Mouse (Mus musculus) thymus, postnatal 14 days (tissue): ENCODE results near the gene Calhm6.

ENCODE experiments used
- DNase-seq: peaks from one replicate; pipeline ENCODE4 v3.0.0; 2021

The Calhm6 gene

GRCm38 (mm10) chr10:34127392-34128378 is at the start of gene Calhm6:
Gene Calhm6 (minus strand): TSS chr10:34127984.
- peak; percentile 61 for DNase-seq

DNA sequence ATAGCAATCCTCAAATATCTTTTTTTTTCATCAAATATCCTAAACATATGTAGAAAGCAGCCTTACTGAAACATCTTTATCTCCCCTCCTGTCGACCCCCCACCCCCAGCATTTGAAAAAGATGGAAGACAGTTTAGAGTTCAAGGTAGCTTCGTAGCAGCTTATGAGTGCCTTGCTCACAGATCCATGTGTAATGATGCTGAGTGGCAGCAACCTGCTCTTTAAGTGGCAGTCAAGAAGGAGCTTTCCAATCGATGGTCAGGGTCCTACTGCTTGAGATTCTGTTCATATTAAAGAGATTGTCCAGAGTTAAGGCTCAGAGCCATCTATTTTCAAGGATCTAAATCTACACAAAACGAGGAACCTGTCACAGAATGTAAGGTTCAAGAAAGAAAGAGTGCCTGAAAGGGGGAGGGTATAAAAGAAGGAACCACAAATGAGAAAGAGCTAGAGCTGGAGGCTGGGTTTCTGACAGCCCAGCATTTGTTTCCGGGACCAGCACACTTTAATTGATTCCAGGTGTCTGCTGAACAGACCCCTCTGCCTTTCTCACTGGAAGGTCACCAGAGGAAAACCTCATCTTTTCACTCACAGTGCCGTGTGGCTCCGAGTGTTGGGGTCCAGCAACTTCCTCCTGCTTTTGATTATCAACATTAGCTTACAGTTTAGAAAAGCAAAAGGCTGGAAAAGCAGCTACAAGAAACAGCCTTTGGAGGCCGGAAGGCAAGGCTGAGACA is 48.3 kb upstream of the Calhm6 start:
- DNase-seq: peak; percentile 10

DNA sequence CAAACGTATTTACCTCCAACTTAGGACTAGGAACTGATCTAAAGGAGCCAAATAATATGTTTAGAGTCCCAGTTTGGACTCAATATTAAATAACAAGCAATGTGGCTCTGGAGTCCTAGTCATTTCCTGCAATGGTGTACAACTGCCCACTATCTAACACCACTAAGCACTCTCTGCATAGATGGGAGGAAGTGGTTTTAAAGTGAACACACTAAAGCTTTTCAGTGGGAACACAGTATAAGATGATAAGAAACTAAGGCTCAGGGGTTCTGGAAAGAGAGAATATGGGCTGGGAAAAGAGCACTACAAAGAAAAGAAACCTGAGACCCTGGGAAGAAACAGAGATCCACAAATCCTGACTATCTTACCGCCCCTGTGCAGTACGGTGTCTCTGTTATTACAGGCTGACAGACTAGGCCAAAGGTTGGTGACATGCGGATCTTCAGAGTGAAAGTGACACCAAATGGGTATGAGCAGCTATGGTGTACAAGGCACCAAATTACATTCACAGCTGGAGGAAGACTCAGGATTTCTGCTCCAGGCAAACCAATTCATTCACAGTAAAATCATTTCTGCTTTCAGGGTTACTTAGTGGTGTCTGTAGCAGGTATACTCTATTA is 45.0 kb upstream of the Calhm6 start:
- DNase-seq: no peak

GRCm38 (mm10) chr10:34171660-34172059 is 43.9 kb upstream of the Calhm6 start:
- no peak for DNase-seq

- peak; percentile 53 for DNase-seq
Observed at GRCm38 (mm10) chr10:34171191-34171590, 43.4 kb upstream of the Calhm6 start.

DNA sequence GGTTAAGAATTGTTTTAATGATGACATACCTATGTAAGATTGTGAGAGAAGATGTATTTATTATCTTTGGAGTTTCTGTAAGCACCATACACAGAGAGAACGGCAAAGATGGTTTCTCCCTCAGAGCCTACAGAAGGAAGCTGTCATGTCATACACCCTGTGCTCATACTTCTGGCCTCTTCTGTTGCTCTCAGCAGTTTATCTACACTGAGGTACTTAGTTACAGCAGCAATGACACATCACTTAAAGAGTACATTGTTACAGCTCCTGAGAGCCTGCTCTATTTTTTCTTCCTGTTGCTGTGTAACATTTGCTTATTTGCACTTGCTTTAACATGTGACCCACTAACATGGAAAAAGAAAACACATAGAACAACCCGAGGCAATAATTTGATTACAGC is 39.2 kb upstream of the Calhm6 start:
- DNase-seq: no peak

GRCm38 (mm10) chr10:34155796-34156554 is 28.2 kb upstream of the Calhm6 start:
- DNase-seq: no peak

DNA sequence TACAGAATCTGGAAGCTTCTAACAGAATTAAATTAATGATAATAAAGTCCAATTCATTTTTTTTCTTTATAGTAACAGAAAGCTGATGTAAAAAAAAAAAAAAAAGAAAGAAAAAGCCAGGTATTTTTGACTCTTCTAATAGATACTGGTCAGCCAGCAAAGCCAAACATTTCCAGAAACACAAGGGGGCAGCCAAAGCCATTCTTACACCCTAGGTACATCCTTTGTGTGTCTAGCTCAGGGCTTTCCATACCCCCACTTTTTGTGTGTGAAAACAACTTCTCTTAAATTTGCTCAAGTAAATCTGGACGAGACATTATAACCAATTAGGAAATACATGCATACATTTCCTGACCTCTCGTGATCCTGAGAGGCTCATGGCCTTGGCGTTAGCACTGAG is 24.0 kb upstream of the Calhm6 start:
- DNase-seq: peak; percentile 13

DNA sequence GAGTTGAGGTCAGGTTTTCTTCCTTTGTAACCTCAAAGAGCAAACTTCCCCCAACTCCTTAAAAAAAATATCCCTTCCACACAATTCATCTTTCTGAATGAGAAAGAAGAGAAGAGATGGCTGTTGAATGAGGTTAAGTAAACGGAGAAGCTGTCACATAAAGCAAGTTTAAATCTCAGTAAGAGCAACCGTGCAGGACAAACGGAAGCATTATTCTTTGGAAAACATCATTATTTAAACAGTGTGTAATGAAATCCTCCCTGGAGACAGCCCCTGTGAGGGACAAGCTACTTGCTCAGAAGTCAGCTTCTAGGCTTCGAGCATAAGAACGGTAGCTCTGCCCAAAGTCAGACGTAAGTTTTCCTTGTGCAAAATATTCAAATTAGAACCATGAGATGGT is 22.7 kb upstream of the Calhm6 start:
- no peak for DNase-seq

DNA sequence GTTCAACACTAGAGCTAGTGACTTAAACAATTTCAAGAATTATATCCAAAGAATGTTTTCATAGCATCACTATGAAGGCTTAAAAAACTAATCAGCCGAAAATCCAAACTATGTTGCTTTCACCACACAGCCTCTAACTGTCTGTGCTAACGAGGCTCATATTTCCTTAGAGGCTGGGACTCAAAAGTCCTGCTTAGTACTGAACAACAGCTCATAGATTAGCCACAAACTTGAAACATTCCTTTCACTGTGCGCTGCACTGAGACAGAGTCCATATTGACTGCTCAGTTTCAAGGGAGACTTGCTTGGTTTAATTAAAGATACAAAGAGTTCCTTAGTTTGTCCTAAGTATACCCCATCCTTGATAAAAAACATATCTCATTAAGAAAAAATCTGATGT is 22.0 kb upstream of the Calhm6 start:
- no peak for DNase-seq

- no peak for DNase-seq
Observed at GRCm38 (mm10) chr10:34141693-34142092, 13.9 kb upstream of the Calhm6 start.

GRCm38 (mm10) chr10:34139768-34140167 is 12.0 kb upstream of the Calhm6 start:
- DNase-seq: no peak

- no peak for DNase-seq
Observed at GRCm38 (mm10) chr10:34138027-34138426, 10.2 kb upstream of the Calhm6 start.

GRCm38 (mm10) chr10:34136432-34136831 is 8.6 kb upstream of the Calhm6 start:
- DNase-seq: no peak

GRCm38 (mm10) chr10:34131356-34131755 is 3.6 kb upstream of the Calhm6 start:
- no peak for DNase-seq

- DNase-seq: no peak
Observed at GRCm38 (mm10) chr10:34128391-34128790, 607 bp upstream of the Calhm6 start.

DNA sequence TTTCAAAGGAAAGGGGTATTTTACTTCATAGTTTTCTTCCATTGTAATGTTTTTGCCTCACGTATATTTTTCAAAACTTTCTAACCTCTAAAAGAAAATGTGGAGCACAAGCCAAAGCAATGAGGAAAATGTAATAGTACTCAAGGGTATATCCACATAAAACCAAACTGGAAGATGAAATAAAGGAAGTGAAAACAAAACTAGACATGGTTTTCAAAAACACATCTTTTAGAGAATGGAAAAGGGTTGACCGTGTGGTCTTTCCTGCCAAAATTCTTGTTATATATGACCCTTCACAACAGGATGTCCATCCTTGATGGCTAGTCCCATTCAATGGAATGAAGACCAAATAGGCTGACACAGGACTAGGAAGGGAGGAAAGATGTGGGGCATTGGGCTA is 9.4 kb downstream of the Calhm6 start:
- DNase-seq: no peak

GRCm38 (mm10) chr10:34117770-34118169 is 10.0 kb downstream of the Calhm6 start:
- DNase-seq: no peak

GRCm38 (mm10) chr10:34117131-34117530 is 10.7 kb downstream of the Calhm6 start:
- no peak for DNase-seq

GRCm38 (mm10) chr10:34111964-34112738 is 15.6 kb downstream of the Calhm6 start:
- DNase-seq: no peak

DNA sequence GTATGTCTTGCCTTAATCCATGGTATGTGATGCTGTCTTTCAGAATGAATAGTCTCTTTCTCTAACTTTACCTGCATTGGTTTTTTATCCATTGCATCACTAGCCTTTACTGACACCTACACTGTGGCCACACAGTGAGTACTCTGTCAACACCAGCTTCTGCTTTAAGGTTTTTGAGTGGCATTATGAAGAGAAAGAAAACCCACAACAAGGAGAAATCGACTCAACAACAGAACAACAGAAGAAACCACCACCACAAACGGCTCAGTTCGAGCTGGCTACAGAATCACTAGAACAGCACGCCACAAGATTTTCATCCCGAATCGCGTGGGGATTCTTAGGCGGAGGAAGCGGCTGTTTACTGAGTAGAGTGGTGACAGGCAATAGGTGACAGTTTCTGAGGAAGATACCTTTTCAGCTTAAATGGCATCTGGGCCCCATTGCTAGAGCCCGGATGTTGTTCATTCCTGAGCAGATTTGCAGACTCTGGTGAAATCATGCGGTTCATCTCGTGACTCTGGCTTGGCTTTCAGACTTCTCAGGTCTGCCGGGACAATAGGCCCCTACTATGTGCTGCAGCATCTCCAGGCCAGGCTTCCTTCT is 16.8 kb downstream of the Calhm6 start:
- DNase-seq: peak; percentile 32
